Mouse (Mus musculus) CH12.LX (cell line): ENCODE measurements around the gene Tpx2. TPM values are rescaled to one million over a fixed set of nuclear protein-coding genes. Genes with fewer than 3 reads are reported as not detected.

ENCODE experiments used
- DNase-seq: peaks from one replicate; pipeline ENCODE4 v3.0.0-alpha.2; 2013; ENCODE audit errors: extremely low read depth
- H3K27ac ChIP-seq: 2 replicates; pipeline ENCODE4 v1.5.1; 2012; ENCODE audit warnings: low read depth, mild to moderate bottlenecking, control low read depth, moderate library complexity; ENCODE audit not compliant: insufficient read depth
- H3K27me3 ChIP-seq: replicated peaks from 2 replicates; pipeline ENCODE3; 2012; ENCODE audit warnings: inconsistent platforms
- H3K36me3 ChIP-seq, 2 experiments: replicated peaks in 1 of 2; 2 replicates each; pipeline versions ENCODE3 to v1.6.1; 2012; ENCODE audit warnings: inconsistent platforms in 1 of 2, low read length in 1 of 2, mild to moderate bottlenecking in 1 of 2, mixed read lengths in 1 of 2, moderate library complexity in 1 of 2; ENCODE audit not compliant: control insufficient read depth in 1 of 2, insufficient read depth in 1 of 2
- H3K4me1 ChIP-seq, 2 experiments: 2 replicates each; pipeline ENCODE4 v1.6.1; 2012; ENCODE audit warnings: inconsistent platforms in 1 of 2, moderate library complexity in 1 of 2; ENCODE audit not compliant: insufficient read depth in 2 of 2, control insufficient read depth in 1 of 2
- H3K4me2 ChIP-seq: 2 replicates; pipeline ENCODE4 v1.6.1; 2012; ENCODE audit warnings: low read depth, mild to moderate bottlenecking, control low read depth; ENCODE audit not compliant: poor library complexity, insufficient read depth, severe bottlenecking
- H3K4me3 ChIP-seq, 3 experiments: fragments of 150-350 bp in 1 of 3; sonication (generic) in 1 of 3; replicated peaks in 1 of 3; 2 replicates each; pipeline versions ENCODE3 to v1.5.1; 2011 to 2012; ENCODE audit warnings: low read depth in 2 of 3, low read length in 2 of 3, mild to moderate bottlenecking in 2 of 3, moderate library complexity in 2 of 3, control low read depth in 1 of 3, improper control_type of control experiment in 1 of 3, inconsistent platforms in 1 of 3, mixed read lengths in 1 of 3; ENCODE audit not compliant: poor library complexity in 1 of 3
- H3K79me2 ChIP-seq: replicated peaks from 2 replicates; pipeline ENCODE4 v1.6.1; 2012; ENCODE audit warnings: mild to moderate bottlenecking, moderate library complexity; ENCODE audit not compliant: control insufficient read depth, poor library complexity, insufficient read depth, severe bottlenecking; ENCODE audit errors: extremely low read depth
- H3K9ac ChIP-seq: 2 replicates; pipeline ENCODE4 v1.6.1; 2012; ENCODE audit warnings: low read depth, mild to moderate bottlenecking, control low read depth, moderate library complexity; ENCODE audit not compliant: insufficient read depth
- H3K9me3 ChIP-seq: replicated peaks from 2 replicates; pipeline ENCODE3; 2012; ENCODE audit warnings: low read length, inconsistent platforms, mixed read lengths
- CHD1 ChIP-seq: IDR thresholded peaks from 2 replicates; pipeline ENCODE4 v1.6.1; 2012; ENCODE audit warnings: low read depth, low read length, improper control_type of control experiment, inconsistent platforms
- E2F4 ChIP-seq: IDR thresholded peaks from 2 replicates; pipeline ENCODE4 v1.6.1; 2011; ENCODE audit warnings: low read depth, low read length, improper control_type of control experiment; ENCODE audit not compliant: insufficient replicate concordance
- ELF1 ChIP-seq: IDR thresholded peaks from 2 replicates; pipeline ENCODE4 v1.6.1; 2014; ENCODE audit warnings: low read depth, mild to moderate bottlenecking, inconsistent platforms, low read length, improper control_type of control experiment
- HCFC1 ChIP-seq: IDR thresholded peaks from 2 replicates; pipeline ENCODE4 v1.6.1; 2012; ENCODE audit warnings: low read depth, mild to moderate bottlenecking, inconsistent platforms, low read length, improper control_type of control experiment
- IRF4 ChIP-seq: IDR thresholded peaks from 2 replicates; pipeline ENCODE4 v1.6.1; 2014; ENCODE audit warnings: low read depth, mild to moderate bottlenecking, inconsistent platforms, low read length, improper control_type of control experiment
- JUN ChIP-seq: IDR thresholded peaks from 2 replicates; pipeline ENCODE4 v1.6.1; 2011; ENCODE audit warnings: low read depth, mild to moderate bottlenecking, low read length, improper control_type of control experiment, moderate library complexity; ENCODE audit not compliant: insufficient read depth
- MAX ChIP-seq: IDR thresholded peaks from 2 replicates; pipeline ENCODE4 v1.6.1; 2011; ENCODE audit warnings: low read length, improper control_type of control experiment
- NELFE ChIP-seq: IDR thresholded peaks from 2 replicates; pipeline ENCODE4 v1.6.1; 2011; ENCODE audit warnings: low read depth, low read length, improper control_type of control experiment
- POLR2A ChIP-seq: IDR thresholded peaks from 2 replicates; pipeline ENCODE4 v1.6.1; 2011; ENCODE audit warnings: low read depth, mild to moderate bottlenecking, improper control_type of control experiment, low read length
- RAD21 ChIP-seq: IDR thresholded peaks from 2 replicates; pipeline ENCODE4 v1.6.1; 2011; ENCODE audit warnings: low read depth, mild to moderate bottlenecking, low read length, improper control_type of control experiment, moderate library complexity
- RCOR1 ChIP-seq: conservative IDR thresholded peaks from 2 replicates; pipeline ENCODE4 v1.6.1; 2012; ENCODE audit warnings: low read depth, mild to moderate bottlenecking, inconsistent platforms, low read length, improper control_type of control experiment
- SIN3A ChIP-seq: IDR thresholded peaks from 2 replicates; pipeline ENCODE4 v1.6.1; 2012; ENCODE audit warnings: low read length, improper control_type of control experiment, inconsistent platforms
- USF2 ChIP-seq: conservative IDR thresholded peaks from 2 replicates; pipeline ENCODE4 v1.6.1; 2011; ENCODE audit warnings: low read depth, low read length, improper control_type of control experiment
- ZKSCAN1 ChIP-seq: IDR thresholded peaks from 2 replicates; pipeline ENCODE4 v1.6.1; 2012; ENCODE audit warnings: low read depth, inconsistent platforms, low read length, improper control_type of control experiment, borderline replicate concordance
- ZMIZ1 ChIP-seq: IDR thresholded peaks from 2 replicates; pipeline ENCODE4 v1.6.1; 2012; ENCODE audit warnings: low read depth, mild to moderate bottlenecking, inconsistent platforms, low read length, improper control_type of control experiment
- ZNF384 ChIP-seq: IDR thresholded peaks from 2 replicates; pipeline ENCODE4 v1.6.1; 2012; ENCODE audit warnings: low read depth, low read length, improper control_type of control experiment, inconsistent platforms
- dilution Hi-C: fragments of 300-500 bp; cut with MboI; formaldehyde crosslinking; loops from 2 replicates; pipeline ENCODE4 v1.14.3; 2020; ENCODE audit warnings: low sequenced_read_pairs; ENCODE audit not compliant: extremely low pct_unique_long_range_greater_than_20kb, extremely low pct_ligation_motif_present
- in situ Hi-C: fragments of 300-500 bp; cut with MboI; formaldehyde crosslinking; loops from 3 replicates; pipeline ENCODE4 v1.14.3; 2019; ENCODE audit warnings: low sequenced_read_pairs, low pct_ligation_motif_present, low pct_unique_long_range_greater_than_20kb, mixed read lengths
- polyA plus RNA-seq: library from polyadenylated mRNA; unstranded; fragments of >175 nt; gene quantifications from 2 replicates; pipeline ENCODE4 v1.2.1, GENCODE M21; 2012; ENCODE audit warnings: low read depth; ENCODE audit not compliant: insufficient read length
- total RNA-seq, 2 experiments: library from RNA; depleted of rRNA; stranded (reverse); fragments of 300-350 nt in 1 of 2; fragments of >200 nt in 1 of 2; gene quantifications; 2 replicates each; pipeline ENCODE4 v1.2.3; 2012 to 2014

Gene Tpx2
- total and polyA plus RNA-seq, 3 experiments = 66.1 to 127 (median 98.0) TPM

GRCm38 (mm10) chr2:152863346-152863745, 15.6 kb downstream of the Tpx2 start:
- no peak overlapping the region for H3K9ac ChIP-seq
- peaks cover 18% of the 10 kb centered on the region for H3K79me2 ChIP-seq
- H3K36me3 ChIP-seq = peaks cover 34 to 80% of the 10 kb centered on the region in 2 experiments
- TF ChIP-seq ELF1 (no peak), USF2 (no peak), IRF4 (no peak)
- DNase-seq = no peak
- in situ Hi-C loops (loop anchor here (5.0 kb wide), 1 partner anchor 34 kb away; no protein-coding TSS in a partner anchor), dilution Hi-C loops (no loop called here)
- no peaks in the 10 kb centered on the region for H3K27me3 ChIP-seq
- H3K4me2 ChIP-seq = no peak overlapping the region
- H3K9me3 ChIP-seq = no peaks in the 10 kb centered on the region
- peaks cover 0 to 7% of the 10 kb centered on the region in 2 experiments; a peak in 1 of 4 replicates for H3K4me1 ChIP-seq
- H3K27ac ChIP-seq = no peak overlapping the region
- no peak overlapping the region for H3K4me3 ChIP-seq

GRCm38 (mm10) chr2:152878239-152878638, 30.5 kb downstream of the Tpx2 start:
- no peak for DNase-seq
- Histone ChIP-seq H3K9ac (no peak overlapping the region), H3K4me1 (peaks cover 0 to 9% of the 10 kb centered on the region in 2 experiments; a peak in 2 of 4 replicates), H3K9me3 (no peaks in the 10 kb centered on the region), H3K4me2 (no peak overlapping the region), H3K4me3 (no peak overlapping the region), H3K36me3 (peaks cover 59 to 92% of the 10 kb centered on the region in 2 experiments), H3K27me3 (no peaks in the 10 kb centered on the region), H3K79me2 (no peaks in the 10 kb centered on the region), H3K27ac (no peak overlapping the region)
- TF ChIP-seq MAX (no peak), HCFC1 (no peak), E2F4 (no peak), RCOR1 (no peak), RAD21 (no peak), ZMIZ1 (no peak), NELFE (no peak), JUN (no peak), CHD1 (no peak), POLR2A (no peak), ZKSCAN1 (no peak), ZNF384 (no peak), SIN3A (no peak)
- in situ Hi-C loops (no loop called here), dilution Hi-C loops (no loop called here)
